Mouse (Mus musculus) bone marrow, adult 2 months (tissue): ENCODE results near the gene Gm49393.

Experiments used
- CTCF ChIP-seq: fragments of 200-500 bp; IDR thresholded peaks from 2 replicates; pipeline ENCODE4 v1.5.1; 2011; ENCODE audit warnings: low read length, control low read depth; ENCODE audit not compliant: control insufficient read depth, insufficient read depth
- POLR2A ChIP-seq: fragments of 200-500 bp; IDR thresholded peaks from 2 replicates; pipeline ENCODE4 v1.6.1; 2011; ENCODE audit warnings: low read depth, mild to moderate bottlenecking, control low read depth, low read length, borderline replicate concordance; ENCODE audit not compliant: control insufficient read depth

- TF ChIP-seq CTCF (no peak), POLR2A (no peak)
These were observed 26.3 kb upstream of the Gm49393 start for GRCm38 (mm10) chr13:60961706-60962105.
